Mouse (Mus musculus): ENCODE data around the gene Them5. TPM values are rescaled to one million over a fixed set of nuclear protein-coding genes. Genes with fewer than 3 reads are reported as not detected.
A peak's percentile ranks its signal among the peaks of the same experiment; 100 is the strongest.

The Them5 gene
- total RNA-seq (2014; rRNA removed) = 0.09 and 0.20 TPM in 2 replicates
- polyA plus RNA-seq (2012; rRNA removed) = not detected in 2 replicates

- Histone ChIP-seq H3K79me2 (ENCODE audit: control insufficient read depth, insufficient read depth, low read length) (no peaks in the 10 kb centered on the region), H3K27me3 (ENCODE audit: control insufficient read depth, insufficient read depth, low read length) (no peaks in the 10 kb centered on the region), H3K4me1 (ENCODE audit: control insufficient read depth, insufficient read depth, low read length) (peaks cover 12% of the 10 kb centered on the region), H3K27ac (replicated peaks; ENCODE audit: insufficient read depth, low read depth, low read length) (no peak within 1 kb of the TSS), H3K36me3 (ENCODE audit: control insufficient read depth, insufficient read depth, low read length) (no peaks in the 10 kb centered on the region), H3K4me3 (ENCODE audit: insufficient read depth, low read depth, low read length) (no peak within 1 kb of the TSS), H3K9ac (ENCODE audit: low read depth, low read length) (no peak within 1 kb of the TSS)
- DNase-seq (ENCODE audit: extremely low read depth, low read depth, low spot score) = peak; percentile 60
- TF ChIP-seq POLR2A (IDR thresholded peaks at IDR 0.05; ENCODE audit: extremely low read depth, insufficient read depth, low read length) (no peak), CTCF (IDR thresholded peaks at IDR 0.05; ENCODE audit: low read depth, low read length) (no peak)
- 15% methylated on average over 3 of the region's 3 CpGs for whole genome bisulfite sequencing
Measured at GRCm38 (mm10) chr3:94341959-94342422, at the start of gene Them5. Gene Them5, plus strand, starts transcription at chr3:94342099.

- no peak for DNase-seq (ENCODE audit: extremely low read depth, low read depth, low spot score)
- H3K79me2 ChIP-seq (ENCODE audit: control insufficient read depth, insufficient read depth, low read length) = no peaks in the 10 kb centered on the region
- TF ChIP-seq CTCF (IDR thresholded peaks at IDR 0.05; ENCODE audit: low read depth, low read length) (no peak), POLR2A (IDR thresholded peaks at IDR 0.05; ENCODE audit: extremely low read depth, insufficient read depth, low read length) (no peak)
- WGBS = 75% methylated on average over 1 of the region's 1 CpGs
- H3K36me3 ChIP-seq (ENCODE audit: control insufficient read depth, insufficient read depth, low read length) = no peaks in the 10 kb centered on the region
- H3K27ac ChIP-seq (replicated peaks; ENCODE audit: insufficient read depth, low read depth, low read length) = no peak overlapping the region
- no peak overlapping the region for H3K9ac ChIP-seq (ENCODE audit: low read depth, low read length)
- H3K4me3 ChIP-seq (ENCODE audit: insufficient read depth, low read depth, low read length) = no peak overlapping the region
- H3K4me1 ChIP-seq (ENCODE audit: control insufficient read depth, insufficient read depth, low read length) = peaks cover 3% of the 10 kb centered on the region; the same call in 1 of the 2 replicates
- no peaks in the 10 kb centered on the region for H3K27me3 ChIP-seq (ENCODE audit: control insufficient read depth, insufficient read depth, low read length)
Measured at GRCm38 (mm10) chr3:94305457-94305856, 36.4 kb upstream of the Them5 start.

DNA sequence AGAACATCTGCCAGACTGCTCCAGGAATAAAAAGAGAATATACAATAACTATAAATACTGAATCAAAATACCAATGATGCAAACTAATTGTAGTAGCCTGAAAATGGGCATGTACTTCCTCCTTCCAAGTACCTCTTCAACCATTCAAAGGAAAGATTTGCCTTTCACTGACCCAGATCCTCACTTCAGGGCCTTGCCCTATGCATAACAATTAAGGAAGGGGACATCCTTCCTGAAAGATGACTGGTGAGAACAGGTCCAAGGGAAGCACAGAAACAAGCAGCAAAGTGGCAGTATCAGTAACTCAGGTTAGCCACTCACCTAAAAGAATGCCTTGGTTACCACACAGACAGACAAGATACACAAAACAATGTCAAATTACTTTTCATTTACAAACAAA, 34.9 kb upstream of the Them5 start:
- Histone ChIP-seq H3K27me3 (ENCODE audit: control insufficient read depth, insufficient read depth, low read length) (no peaks in the 10 kb centered on the region), H3K79me2 (ENCODE audit: control insufficient read depth, insufficient read depth, low read length) (0 out of 2 replicates have a peak, but pooled peaks cover 3% of the 10 kb centered on the region), H3K4me1 (ENCODE audit: control insufficient read depth, insufficient read depth, low read length) (peaks cover 3% of the 10 kb centered on the region; the same call in 1 of the 2 replicates), H3K4me3 (ENCODE audit: insufficient read depth, low read depth, low read length) (no peak overlapping the region), H3K36me3 (ENCODE audit: control insufficient read depth, insufficient read depth, low read length) (no peaks in the 10 kb centered on the region), H3K9ac (ENCODE audit: low read depth, low read length) (no peak overlapping the region), H3K27ac (replicated peaks; ENCODE audit: insufficient read depth, low read depth, low read length) (no peak overlapping the region)
- DNase-seq (ENCODE audit: extremely low read depth, low read depth, low spot score) = no peak
- TF ChIP-seq CTCF (IDR thresholded peaks at IDR 0.05; ENCODE audit: low read depth, low read length) (no peak), POLR2A (IDR thresholded peaks at IDR 0.05; ENCODE audit: extremely low read depth, insufficient read depth, low read length) (no peak)

DNA sequence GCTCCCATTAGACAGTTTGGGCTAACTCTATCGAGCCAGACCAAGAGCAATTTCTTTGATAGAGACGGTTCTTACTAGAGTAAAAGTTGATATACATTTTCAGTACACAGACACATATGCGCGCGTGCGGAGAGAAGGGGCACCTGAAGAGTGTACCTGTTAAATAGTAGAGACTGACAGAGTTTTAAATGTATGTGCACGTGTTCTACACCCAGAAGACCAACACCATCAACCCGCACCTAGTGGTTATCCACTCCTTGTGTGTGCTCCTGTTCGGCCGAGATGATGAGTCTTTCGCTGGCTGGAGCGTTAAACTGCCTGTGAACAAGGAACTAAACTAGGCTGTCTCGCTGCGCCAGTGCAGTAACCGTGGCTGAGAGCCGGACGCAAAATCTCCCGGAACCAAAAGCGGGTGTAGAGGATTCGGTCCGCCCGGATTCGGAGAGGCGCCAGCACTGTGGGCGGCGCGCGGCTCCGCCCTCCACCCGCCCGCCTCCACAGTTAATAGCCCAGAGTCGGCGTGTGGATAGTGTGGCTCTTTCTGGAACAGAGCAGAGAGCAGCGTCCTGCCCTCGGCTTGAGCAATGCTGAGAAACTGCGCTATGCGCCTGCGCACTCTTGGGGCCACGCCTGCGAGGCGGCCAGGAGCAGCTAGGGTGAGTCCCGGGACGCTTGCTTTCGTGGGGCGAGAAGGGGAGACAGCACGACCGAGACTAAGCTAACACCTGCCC, 32.1 kb upstream of the Them5 start, which contains the start of gene Them4:
Gene Them4, plus strand, starts transcription at position 457 of the 731 bp plus-strand sequence.
- Histone ChIP-seq H3K4me1 (ENCODE audit: control insufficient read depth, insufficient read depth, low read length) (peaks cover 5% of the 10 kb centered on the region; the same call in 1 of the 2 replicates), H3K27ac (replicated peaks; ENCODE audit: insufficient read depth, low read depth, low read length) (peak within 1 kb of the TSS; percentile 93), H3K9ac (ENCODE audit: low read depth, low read length) (peak within 1 kb of the TSS; percentile 84), H3K4me3 (ENCODE audit: insufficient read depth, low read depth, low read length) (peak within 1 kb of the TSS; percentile 62), H3K27me3 (ENCODE audit: control insufficient read depth, insufficient read depth, low read length) (no peaks in the 10 kb centered on the region), H3K36me3 (ENCODE audit: control insufficient read depth, insufficient read depth, low read length) (no peaks in the 10 kb centered on the region), H3K79me2 (ENCODE audit: control insufficient read depth, insufficient read depth, low read length) (peaks cover 17% of the 10 kb centered on the region; the same call in 1 of the 2 replicates)
- WGBS = 1% methylated on average over 47 of the region's 47 CpGs
- TF ChIP-seq CTCF (IDR thresholded peaks at IDR 0.05; ENCODE audit: low read depth, low read length) (no peak), POLR2A (IDR thresholded peaks at IDR 0.05; ENCODE audit: extremely low read depth, insufficient read depth, low read length) (peak; percentile 96)
- peak; percentile 95 for DNase-seq (ENCODE audit: extremely low read depth, low read depth, low spot score)

DNA sequence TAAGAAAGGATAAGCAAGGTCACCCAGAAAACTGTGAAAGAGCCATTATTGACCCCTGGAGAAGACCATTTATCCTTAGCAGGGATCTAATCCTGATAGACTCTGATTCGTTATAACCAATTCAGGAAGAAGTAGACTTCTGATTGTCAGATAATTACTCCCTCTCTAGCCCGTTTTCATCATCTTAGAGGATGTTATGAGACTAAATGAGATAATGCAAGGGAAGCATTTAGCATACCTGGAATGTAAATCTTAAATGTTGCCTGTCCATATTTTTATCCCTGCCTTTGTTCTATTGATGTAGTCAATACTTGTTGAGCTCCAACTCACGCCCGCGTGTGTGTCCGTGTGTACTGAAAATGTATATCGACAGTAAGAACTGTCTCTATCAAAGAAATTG, 31.4 kb upstream of the Them5 start:
- WGBS = 12% methylated on average over 7 of the region's 7 CpGs
- H3K27ac ChIP-seq (replicated peaks; ENCODE audit: insufficient read depth, low read depth, low read length) = peak overlapping the region; percentile 93
- no peak for DNase-seq (ENCODE audit: extremely low read depth, low read depth, low spot score)

More for the DNA sequence above, 31.4 kb upstream of the Them5 start:
- Histone ChIP-seq H3K4me1 (ENCODE audit: control insufficient read depth, insufficient read depth, low read length) (peaks cover 5% of the 10 kb centered on the region; the same call in 1 of the 2 replicates), H3K9ac (ENCODE audit: low read depth, low read length) (peak overlapping the region; percentile 84), H3K27me3 (ENCODE audit: control insufficient read depth, insufficient read depth, low read length) (no peaks in the 10 kb centered on the region), H3K79me2 (ENCODE audit: control insufficient read depth, insufficient read depth, low read length) (peaks cover 17% of the 10 kb centered on the region; the same call in 1 of the 2 replicates), H3K4me3 (ENCODE audit: insufficient read depth, low read depth, low read length) (peak overlapping the region; percentile 62), H3K36me3 (ENCODE audit: control insufficient read depth, insufficient read depth, low read length) (no peaks in the 10 kb centered on the region)
- TF ChIP-seq CTCF (IDR thresholded peaks at IDR 0.05; ENCODE audit: low read depth, low read length) = no peak
- no peak for TF ChIP-seq POLR2A (IDR thresholded peaks at IDR 0.05; ENCODE audit: extremely low read depth, insufficient read depth, low read length)
